Mouse (Mus musculus) forebrain, embryonic 13.5 days (tissue): ENCODE results near the gene Gm7075. TPM values are rescaled to one million over a fixed set of nuclear protein-coding genes. Genes with fewer than 3 reads are reported as not detected.

Source experiments
- ATAC-seq: fragments of 200-750 bp; cut with Nextera tagmentation; 2 replicates; pipeline ENCODE4 v1.8.0; 2017
- H3K27ac ChIP-seq: fragments of 300-500 bp; sonication (generic); 2 replicates; pipeline ENCODE4 v1.5.1; 2015; ENCODE audit warnings: inconsistent platforms, mild to moderate bottlenecking, moderate library complexity
- H3K27me3 ChIP-seq: fragments of 300-500 bp; sonication (generic); 2 replicates; pipeline ENCODE4 v1.6.1; 2015; ENCODE audit warnings: mild to moderate bottlenecking, inconsistent platforms
- H3K36me3 ChIP-seq: fragments of 300-500 bp; sonication (generic); 2 replicates; pipeline ENCODE4 v1.6.1; 2015; ENCODE audit warnings: mild to moderate bottlenecking, inconsistent platforms; ENCODE audit not compliant: poor library complexity, severe bottlenecking
- H3K4me1 ChIP-seq: fragments of 300-500 bp; sonication (generic); 2 replicates; pipeline ENCODE4 v1.6.1; 2015; ENCODE audit warnings: inconsistent platforms
- H3K4me2 ChIP-seq: fragments of 300-500 bp; sonication (generic); 2 replicates; pipeline ENCODE4 v1.6.1; 2015; ENCODE audit warnings: inconsistent platforms, mild to moderate bottlenecking, moderate library complexity
- H3K4me3 ChIP-seq: fragments of 300-500 bp; sonication (generic); 2 replicates; pipeline ENCODE4 v1.5.1; 2015; ENCODE audit warnings: mild to moderate bottlenecking, inconsistent platforms
- H3K9ac ChIP-seq: fragments of 300-500 bp; sonication (generic); 2 replicates; pipeline ENCODE4 v1.6.1; 2015; ENCODE audit warnings: mild to moderate bottlenecking, inconsistent platforms
- H3K9me3 ChIP-seq: fragments of 300-500 bp; sonication (generic); replicated peaks from 2 replicates; pipeline ENCODE4 v1.6.1; 2016; ENCODE audit warnings: inconsistent platforms
- WGBS: fragments of 180-500 bp; shearing (Covaris S2); methylation state at CpG from one replicate; pipeline ENCODE4 v1.1.7; 2015; 5-methylcytosine and 5-hydroxymethylcytosine counted together
- polyA plus RNA-seq: library from polyadenylated mRNA; unstranded; fragments of >200 nt; fragmentation: Nextera tagmentation; extraction: Ambion mirVana; gene quantifications from 2 replicates; pipeline ENCODE4 v1.2.1, GENCODE M21; 2015

The Gm7075 gene
- polyA plus RNA-seq, 1 experiment from 2014 or later = not detected

GRCm38 (mm10) chr10:63431221-63431736 lies 9.7 kb upstream of the Gm7075 start:
- H3K4me3 ChIP-seq = no peak overlapping the region
- H3K36me3 ChIP-seq = no peaks in the 10 kb centered on the region
- ATAC-seq = no peak
- H3K4me1 ChIP-seq = peaks cover 6% of the 10 kb centered on the region; the same call in 1 of the 2 replicates
- H3K27ac ChIP-seq = no peak overlapping the region
- no peak overlapping the region for H3K4me2 ChIP-seq
- H3K9ac ChIP-seq = no peak overlapping the region
- H3K27me3 ChIP-seq = no peaks in the 10 kb centered on the region
- WGBS = 93% methylated on average over 7 of the region's 7 CpGs
- H3K9me3 ChIP-seq = no peaks in the 10 kb centered on the region

GRCm38 (mm10) chr10:63429785-63430305 lies 8.3 kb upstream of the Gm7075 start, which contains the start of gene Ctnna3:
Gene Ctnna3 (plus strand): TSS chr10:63430098.
- H3K4me3 ChIP-seq = peak within 1 kb of the TSS; percentile 71
- no peaks in the 10 kb centered on the region for H3K36me3 ChIP-seq
- under 1% methylated on average over 55 of the region's 55 CpGs for WGBS
- H3K9me3 ChIP-seq = no peaks in the 10 kb centered on the region
- H3K4me2 ChIP-seq = peak within 1 kb of the TSS; percentile 77
- H3K27ac ChIP-seq = peak within 1 kb of the TSS; percentile 48; the same call in 1 of the 2 replicates
- peak; percentile 97 for ATAC-seq
- peaks cover 6% of the 10 kb centered on the region; the same call in 1 of the 2 replicates for H3K4me1 ChIP-seq
- H3K27me3 ChIP-seq = no peaks in the 10 kb centered on the region
- H3K9ac ChIP-seq = peak within 1 kb of the TSS; percentile 67

GRCm38 (mm10) chr10:63429380-63429779 lies 7.8 kb upstream of the Gm7075 start:
- under 1% methylated on average over 34 of the region's 34 CpGs for WGBS
- Histone ChIP-seq H3K9ac (peak overlapping the region; percentile 67), H3K27me3 (no peaks in the 10 kb centered on the region), H3K4me2 (peak overlapping the region; percentile 77), H3K4me1 (peaks cover 6% of the 10 kb centered on the region; the same call in 1 of the 2 replicates), H3K4me3 (peak overlapping the region; percentile 71), H3K27ac (peak overlapping the region; percentile 48; the same call in 1 of the 2 replicates), H3K9me3 (no peaks in the 10 kb centered on the region), H3K36me3 (no peaks in the 10 kb centered on the region)
- ATAC-seq = peak; percentile 94

GRCm38 (mm10) chr10:63429023-63429340 lies 7.4 kb upstream of the Gm7075 start:
- no peaks in the 10 kb centered on the region for H3K9me3 ChIP-seq
- H3K4me2 ChIP-seq = peak overlapping the region; percentile 77
- 2% methylated on average over 11 of the region's 11 CpGs for WGBS
- peak overlapping the region; percentile 65 for H3K9ac ChIP-seq
- H3K36me3 ChIP-seq = no peaks in the 10 kb centered on the region
- ATAC-seq = no peak
- H3K4me3 ChIP-seq = peak overlapping the region; percentile 71
- no peak overlapping the region for H3K27ac ChIP-seq
- no peaks in the 10 kb centered on the region for H3K27me3 ChIP-seq
- H3K4me1 ChIP-seq = peaks cover 6% of the 10 kb centered on the region; the same call in 1 of the 2 replicates

GRCm38 (mm10) chr10:63428243-63429022 lies 6.8 kb upstream of the Gm7075 start:
- Histone ChIP-seq H3K4me1 (peaks cover 6% of the 10 kb centered on the region; the same call in 1 of the 2 replicates), H3K27me3 (no peaks in the 10 kb centered on the region), H3K4me3 (peak overlapping the region; percentile 71), H3K27ac (no peak overlapping the region), H3K4me2 (peak overlapping the region; percentile 77), H3K36me3 (no peaks in the 10 kb centered on the region), H3K9me3 (no peaks in the 10 kb centered on the region), H3K9ac (peak overlapping the region; percentile 65)
- WGBS = 23% methylated on average over 19 of the region's 19 CpGs
- no peak for ATAC-seq

GRCm38 (mm10) chr10:63427146-63427545 lies 5.6 kb upstream of the Gm7075 start:
- no peak for ATAC-seq
- WGBS = 79% methylated on average over 8 of the region's 8 CpGs
- H3K4me1 ChIP-seq = peaks cover 6% of the 10 kb centered on the region; the same call in 1 of the 2 replicates

GRCm38 (mm10) chr10:63424475-63424814 lies 2.9 kb upstream of the Gm7075 start:
- no peak for ATAC-seq
- no peak overlapping the region for H3K27ac ChIP-seq
- H3K4me3 ChIP-seq = no peak overlapping the region

More at GRCm38 (mm10) chr10:63427146-63427545, 5.6 kb upstream of the Gm7075 start:
- H3K27me3 ChIP-seq = no peaks in the 10 kb centered on the region
- H3K4me2 ChIP-seq = no peak overlapping the region
- no peaks in the 10 kb centered on the region for H3K9me3 ChIP-seq
- no peak overlapping the region for H3K27ac ChIP-seq
- no peaks in the 10 kb centered on the region for H3K36me3 ChIP-seq
- H3K9ac ChIP-seq = no peak overlapping the region
- no peak overlapping the region for H3K4me3 ChIP-seq

GRCm38 (mm10) chr10:63423591-63424474 lies 2.2 kb upstream of the Gm7075 start:
- H3K27ac ChIP-seq = no peak overlapping the region
- ATAC-seq = no peak
- H3K9ac ChIP-seq = no peak overlapping the region
- 85% methylated on average over 9 of the region's 9 CpGs for WGBS
- H3K4me1 ChIP-seq = peaks cover 6% of the 10 kb centered on the region; the same call in 1 of the 2 replicates
- no peak overlapping the region for H3K4me2 ChIP-seq
- H3K4me3 ChIP-seq = no peak overlapping the region
- no peaks in the 10 kb centered on the region for H3K9me3 ChIP-seq
- no peaks in the 10 kb centered on the region for H3K36me3 ChIP-seq
- no peaks in the 10 kb centered on the region for H3K27me3 ChIP-seq

More at GRCm38 (mm10) chr10:63424475-63424814, 2.9 kb upstream of the Gm7075 start:
- Histone ChIP-seq H3K27me3 (no peaks in the 10 kb centered on the region), H3K4me1 (peaks cover 6% of the 10 kb centered on the region; the same call in 1 of the 2 replicates), H3K36me3 (no peaks in the 10 kb centered on the region), H3K9me3 (no peaks in the 10 kb centered on the region), H3K4me2 (no peak overlapping the region), H3K9ac (no peak overlapping the region)

GRCm38 (mm10) chr10:63422736-63422992 lies 1.1 kb upstream of the Gm7075 start:
- Histone ChIP-seq H3K36me3 (no peaks in the 10 kb centered on the region), H3K9ac (no peak overlapping the region), H3K4me1 (no peaks in the 10 kb centered on the region), H3K4me2 (no peak overlapping the region), H3K27me3 (no peaks in the 10 kb centered on the region), H3K4me3 (no peak overlapping the region), H3K9me3 (no peaks in the 10 kb centered on the region), H3K27ac (no peak overlapping the region)
- 93% methylated on average over 5 of the region's 5 CpGs for WGBS
- ATAC-seq = no peak

GRCm38 (mm10) chr10:63417061-63417460 lies 4.5 kb downstream of the Gm7075 start:
- ATAC-seq = no peak
- no peaks in the 10 kb centered on the region for H3K27me3 ChIP-seq
- H3K4me2 ChIP-seq = no peak overlapping the region
- no peak overlapping the region for H3K9ac ChIP-seq
- H3K4me1 ChIP-seq = no peaks in the 10 kb centered on the region
- H3K27ac ChIP-seq = no peak overlapping the region
- 70% methylated on average over 5 of the region's 5 CpGs for WGBS
- no peaks in the 10 kb centered on the region for H3K36me3 ChIP-seq
- no peaks in the 10 kb centered on the region for H3K9me3 ChIP-seq
- no peak overlapping the region for H3K4me3 ChIP-seq

- WGBS = 64% methylated on average over 7 of the region's 7 CpGs
- Histone ChIP-seq H3K4me2 (no peak overlapping the region), H3K9ac (no peak overlapping the region), H3K4me3 (no peak overlapping the region), H3K27ac (no peak overlapping the region), H3K4me1 (no peaks in the 10 kb centered on the region), H3K27me3 (no peaks in the 10 kb centered on the region), H3K9me3 (no peaks in the 10 kb centered on the region), H3K36me3 (no peaks in the 10 kb centered on the region)
- no peak for ATAC-seq
Measured at GRCm38 (mm10) chr10:63415850-63416249, 5.7 kb downstream of the Gm7075 start.

GRCm38 (mm10) chr10:63415287-63415686 lies 6.3 kb downstream of the Gm7075 start:
- Histone ChIP-seq H3K27ac (no peak overlapping the region), H3K4me3 (no peak overlapping the region), H3K4me2 (no peak overlapping the region), H3K27me3 (no peaks in the 10 kb centered on the region), H3K9me3 (no peaks in the 10 kb centered on the region), H3K36me3 (no peaks in the 10 kb centered on the region), H3K4me1 (no peaks in the 10 kb centered on the region), H3K9ac (no peak overlapping the region)
- 83% methylated on average over 7 of the region's 7 CpGs for WGBS
- ATAC-seq = no peak
